Mouse (Mus musculus) embryonic facial prominence, embryonic 13.5 days (tissue): ENCODE results near the gene Trappc3. TPM values are rescaled to one million over a fixed set of nuclear protein-coding genes. Genes with fewer than 3 reads are reported as not detected.
A peak's percentile ranks its signal among the peaks of the same experiment; 100 is the strongest.

Experiments
- ATAC-seq: fragments of 200-750 bp; cut with Nextera tagmentation; 2 replicates; pipeline ENCODE4 v1.8.0; 2017; ENCODE audit warnings: low read depth; ENCODE audit not compliant: insufficient number of reproducible peaks, insufficient read depth, low FRiP score, low TSS enrichment
- H3K27ac ChIP-seq: fragments of 300-500 bp; sonication (generic); 2 replicates; pipeline ENCODE4 v1.5.1; 2015; ENCODE audit warnings: moderate library complexity, mild to moderate bottlenecking, inconsistent platforms
- H3K27me3 ChIP-seq: fragments of 300-500 bp; sonication (generic); 2 replicates; pipeline ENCODE4 v1.6.1; 2015; ENCODE audit warnings: mild to moderate bottlenecking, inconsistent platforms
- H3K36me3 ChIP-seq: fragments of 300-500 bp; sonication (generic); 2 replicates; pipeline ENCODE4 v1.6.1; 2015; ENCODE audit warnings: mild to moderate bottlenecking, inconsistent platforms
- H3K4me1 ChIP-seq: fragments of 300-500 bp; sonication (generic); 2 replicates; pipeline ENCODE4 v1.6.1; 2015; ENCODE audit warnings: inconsistent platforms
- H3K4me2 ChIP-seq: fragments of 300-500 bp; sonication (generic); 2 replicates; pipeline ENCODE4 v1.6.1; 2015; ENCODE audit warnings: moderate library complexity, mild to moderate bottlenecking, inconsistent platforms
- H3K4me3 ChIP-seq: fragments of 300-500 bp; sonication (generic); 2 replicates; pipeline ENCODE4 v1.5.1; 2015; ENCODE audit warnings: mild to moderate bottlenecking, inconsistent platforms
- H3K9ac ChIP-seq: fragments of 300-500 bp; sonication (generic); 2 replicates; pipeline ENCODE4 v1.6.1; 2015; ENCODE audit warnings: mild to moderate bottlenecking, inconsistent platforms
- H3K9me3 ChIP-seq: fragments of 300-500 bp; sonication (generic); 2 replicates; pipeline ENCODE4 v1.6.1; 2016; ENCODE audit warnings: inconsistent platforms
- WGBS: fragments of 180-500 bp; shearing (Covaris S2); methylation state at CpG from one replicate; pipeline ENCODE4 v1.1.7; 2015; ENCODE audit warnings: mixed read lengths; 5-methylcytosine and 5-hydroxymethylcytosine counted together
- polyA plus RNA-seq: library from polyadenylated mRNA; unstranded; fragments of >200 nt; fragmentation: Nextera tagmentation; extraction: Ambion mirVana; gene quantifications from 2 replicates; pipeline ENCODE4 v1.2.1, GENCODE M21; 2015

Gene Trappc3
- polyA plus RNA-seq, 1 experiment from 2014 or later: 126 TPM

DNA sequence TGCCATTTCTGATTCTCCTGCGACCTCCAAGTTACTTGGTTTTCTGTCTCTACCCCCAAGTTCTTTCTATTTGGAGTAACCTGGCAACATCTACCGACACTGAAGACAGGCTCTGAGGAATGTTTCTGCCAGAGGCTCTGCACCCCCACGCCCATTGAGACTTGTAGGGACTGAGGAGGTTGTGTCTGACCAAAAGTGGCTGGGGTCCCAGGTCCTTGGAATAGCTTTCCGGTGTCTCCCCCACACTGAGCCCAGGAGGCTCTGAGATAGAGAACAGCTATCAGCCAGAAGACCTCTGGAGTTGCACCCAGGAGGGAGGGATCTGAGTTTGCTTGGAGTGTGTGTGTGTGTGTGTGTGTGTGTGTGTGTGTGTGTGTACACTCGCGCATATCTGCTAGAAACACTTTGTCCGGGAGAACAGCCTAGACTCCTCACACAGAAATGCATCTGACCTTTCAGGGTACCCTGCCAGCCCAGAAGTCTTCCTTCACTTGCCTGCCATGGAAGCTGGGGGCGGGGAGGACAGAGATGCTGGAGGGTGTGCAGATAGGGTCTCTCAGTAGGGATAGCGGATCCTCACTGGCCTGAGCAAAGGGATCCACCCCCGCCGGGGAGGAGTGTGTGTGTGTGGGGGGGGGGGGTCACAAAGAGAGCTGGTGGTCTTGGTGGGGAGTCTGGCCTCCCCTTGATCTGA lies 25.3 kb downstream of the Trappc3 start:
- 39% methylated on average over 11 of the region's 11 CpGs for WGBS
- Histone ChIP-seq H3K4me1 (peaks cover 55% of the 10 kb centered on the region), H3K9ac (peak overlapping the region; percentile 82), H3K36me3 (no peaks in the 10 kb centered on the region), H3K4me2 (peak overlapping the region; percentile 72), H3K27ac (peak overlapping the region; percentile 88), H3K9me3 (0 out of 2 replicates have a peak, but pooled peaks cover 4% of the 10 kb centered on the region), H3K4me3 (peak overlapping the region; percentile 63), H3K27me3 (peaks cover 43% of the 10 kb centered on the region)
- 0 out of 2 replicates have a peak, but pooled peaks have one; percentile 8 for ATAC-seq

DNA sequence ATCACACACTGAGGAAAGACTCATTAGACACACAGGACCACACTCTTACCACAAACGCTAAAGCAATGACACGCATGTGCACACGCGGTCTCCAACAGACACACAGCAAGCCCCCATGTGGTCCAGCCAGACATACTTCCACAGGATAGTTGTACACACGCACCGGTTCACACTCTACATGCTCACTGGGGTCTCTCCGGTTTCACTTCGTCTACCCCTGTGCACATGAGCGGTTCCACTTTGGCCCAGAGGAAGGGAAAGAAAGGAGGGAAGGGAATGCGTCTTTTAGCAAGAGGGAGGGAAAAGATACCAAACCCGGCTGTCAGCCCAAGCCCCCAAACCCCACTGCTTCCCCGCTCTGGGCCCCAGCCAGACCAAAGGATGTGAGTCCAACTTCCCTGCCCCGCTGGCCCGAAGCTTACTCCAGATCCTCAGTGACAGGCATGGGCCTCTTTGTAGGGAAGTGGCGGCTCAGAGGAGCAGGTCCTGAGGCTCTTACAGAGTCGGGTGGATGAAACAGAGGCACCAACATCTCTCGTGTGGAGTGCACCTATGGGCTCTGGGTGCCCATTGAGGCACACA lies 26.1 kb downstream of the Trappc3 start:
- 31% methylated on average over 17 of the region's 17 CpGs for WGBS
- Histone ChIP-seq H3K9me3 (0 out of 2 replicates have a peak, but pooled peaks cover 4% of the 10 kb centered on the region), H3K9ac (peak overlapping the region; percentile 44), H3K27ac (peak overlapping the region; percentile 88), H3K4me2 (peak overlapping the region; percentile 72), H3K27me3 (peaks cover 43% of the 10 kb centered on the region), H3K4me1 (peaks cover 52% of the 10 kb centered on the region), H3K4me3 (peak overlapping the region; percentile 63), H3K36me3 (no peaks in the 10 kb centered on the region)
- 0 out of 2 replicates have a peak, but pooled peaks have one; percentile 6 for ATAC-seq

DNA sequence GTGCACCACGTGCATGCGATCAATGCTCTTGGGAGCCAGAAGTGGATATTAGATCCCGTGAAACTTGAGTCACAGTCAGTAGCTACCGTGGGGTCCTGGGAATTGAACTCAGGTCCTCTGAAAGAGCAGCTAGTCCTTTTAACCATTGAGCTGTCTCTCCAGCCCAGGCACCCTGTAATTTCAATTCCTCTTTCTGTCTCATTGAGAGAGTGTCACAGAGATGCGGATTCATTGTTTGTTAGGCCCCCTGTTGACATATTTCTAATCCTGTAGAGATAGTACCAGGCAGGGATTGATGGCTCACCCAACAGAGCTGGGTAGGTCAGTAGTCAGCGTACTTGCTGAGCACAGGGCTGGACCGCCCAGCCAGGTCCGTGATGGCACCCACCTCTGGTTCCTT lies 28.2 kb downstream of the Trappc3 start:
- Histone ChIP-seq H3K4me3 (no peak overlapping the region), H3K27me3 (peaks cover 33% of the 10 kb centered on the region), H3K9ac (no peak overlapping the region), H3K4me2 (peak overlapping the region; percentile 39), H3K27ac (peak overlapping the region; percentile 81; the same call in 1 of the 2 replicates), H3K36me3 (no peaks in the 10 kb centered on the region), H3K9me3 (0 out of 2 replicates have a peak, but pooled peaks cover 4% of the 10 kb centered on the region), H3K4me1 (peaks cover 59% of the 10 kb centered on the region)
- WGBS: 70% methylated on average over 8 of the region's 8 CpGs
- ATAC-seq: no peak

DNA sequence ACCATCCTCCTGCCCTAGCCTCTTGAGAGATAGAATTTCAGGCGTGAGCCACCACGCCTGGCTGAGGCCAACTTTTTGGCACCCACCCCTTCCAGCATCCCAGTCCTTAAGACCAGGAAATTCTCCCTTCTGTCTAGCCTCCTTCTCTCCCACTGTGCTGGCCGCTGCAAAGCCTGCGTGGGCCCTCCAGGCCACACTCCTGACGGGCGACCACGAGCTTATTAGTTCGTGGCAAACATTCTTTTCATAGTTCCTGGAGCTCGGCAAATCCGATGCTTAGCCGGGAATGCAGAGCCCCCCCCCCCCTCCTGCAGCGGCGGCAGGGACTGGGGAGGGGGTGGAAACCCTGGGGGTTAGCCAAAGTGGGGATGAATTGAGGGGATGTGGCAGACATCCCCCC lies 29.1 kb downstream of the Trappc3 start:
- Histone ChIP-seq H3K9me3 (no peaks in the 10 kb centered on the region), H3K4me2 (peak overlapping the region; percentile 39), H3K36me3 (no peaks in the 10 kb centered on the region), H3K27me3 (peaks cover 34% of the 10 kb centered on the region), H3K27ac (peak overlapping the region; percentile 81), H3K9ac (peak overlapping the region; percentile 51; the same call in 1 of the 2 replicates), H3K4me3 (no peak overlapping the region), H3K4me1 (peaks cover 63% of the 10 kb centered on the region)
- no peak for ATAC-seq
- WGBS: 8% methylated on average over 13 of the region's 13 CpGs

DNA sequence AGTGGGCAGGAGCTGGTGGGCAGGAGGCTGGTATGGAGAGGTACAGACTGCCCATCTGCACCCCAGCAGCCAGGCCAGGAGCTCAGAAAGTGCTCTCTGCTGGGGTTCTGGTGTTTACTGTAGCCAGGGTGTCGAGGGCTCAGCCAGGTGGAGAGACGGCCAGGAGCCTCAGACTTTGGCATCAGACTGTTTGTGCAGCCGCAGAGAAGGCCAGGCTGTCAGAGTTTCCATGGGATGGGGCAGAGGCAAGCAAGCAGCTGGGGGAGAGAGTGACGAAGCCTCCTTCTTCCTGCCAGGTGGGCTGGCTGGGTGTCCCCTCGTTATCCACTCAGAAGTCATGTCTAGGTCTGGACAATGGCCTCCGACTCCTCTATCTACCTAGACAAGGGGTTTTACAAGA lies 33.0 kb downstream of the Trappc3 start:
- ATAC-seq: no peak

DNA sequence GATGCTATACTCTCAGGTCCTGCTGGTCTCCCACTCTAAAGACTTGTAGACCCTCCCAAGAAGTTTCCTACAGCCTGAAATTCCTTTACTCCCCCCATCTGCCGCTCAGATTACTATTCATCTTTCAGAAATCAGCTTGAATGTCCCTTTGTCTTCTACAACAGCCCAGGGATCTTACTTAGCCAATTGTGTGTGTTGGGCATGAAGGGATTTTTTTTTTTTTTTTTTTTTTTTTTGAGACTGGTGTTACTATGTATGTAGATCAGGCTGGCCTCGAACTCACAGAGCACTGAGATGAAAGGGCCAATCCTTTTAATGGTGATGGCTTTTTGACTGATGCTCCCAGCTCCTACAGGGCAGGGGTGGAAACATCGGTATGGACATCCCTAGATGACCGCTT lies 33.8 kb downstream of the Trappc3 start:
- Histone ChIP-seq H3K9ac (no peak overlapping the region), H3K4me3 (peak overlapping the region; percentile 33; the same call in 1 of the 2 replicates), H3K27me3 (peaks cover 28% of the 10 kb centered on the region), H3K27ac (peak overlapping the region; percentile 80; the same call in 1 of the 2 replicates), H3K4me2 (peak overlapping the region; percentile 65), H3K9me3 (no peaks in the 10 kb centered on the region), H3K36me3 (peaks cover 11% of the 10 kb centered on the region; the same call in 1 of the 2 replicates), H3K4me1 (peaks cover 52% of the 10 kb centered on the region)
- no peak for ATAC-seq
- WGBS: 40% methylated on average over 4 of the region's 4 CpGs

More for the DNA sequence above, 33.0 kb downstream of the Trappc3 start:
- H3K4me3 ChIP-seq: no peak overlapping the region
- 75% methylated on average over 6 of the region's 6 CpGs for WGBS
- no peak overlapping the region for H3K4me2 ChIP-seq
- H3K36me3 ChIP-seq: peaks cover 11% of the 10 kb centered on the region; the same call in 1 of the 2 replicates
- H3K9ac ChIP-seq: 0 out of 2 replicates have a peak overlapping the region, but pooled peaks have one; percentile 21
- H3K4me1 ChIP-seq: peaks cover 52% of the 10 kb centered on the region
- H3K27ac ChIP-seq: no peak overlapping the region
- H3K9me3 ChIP-seq: no peaks in the 10 kb centered on the region
- peaks cover 21% of the 10 kb centered on the region; the same call in 1 of the 2 replicates for H3K27me3 ChIP-seq

DNA sequence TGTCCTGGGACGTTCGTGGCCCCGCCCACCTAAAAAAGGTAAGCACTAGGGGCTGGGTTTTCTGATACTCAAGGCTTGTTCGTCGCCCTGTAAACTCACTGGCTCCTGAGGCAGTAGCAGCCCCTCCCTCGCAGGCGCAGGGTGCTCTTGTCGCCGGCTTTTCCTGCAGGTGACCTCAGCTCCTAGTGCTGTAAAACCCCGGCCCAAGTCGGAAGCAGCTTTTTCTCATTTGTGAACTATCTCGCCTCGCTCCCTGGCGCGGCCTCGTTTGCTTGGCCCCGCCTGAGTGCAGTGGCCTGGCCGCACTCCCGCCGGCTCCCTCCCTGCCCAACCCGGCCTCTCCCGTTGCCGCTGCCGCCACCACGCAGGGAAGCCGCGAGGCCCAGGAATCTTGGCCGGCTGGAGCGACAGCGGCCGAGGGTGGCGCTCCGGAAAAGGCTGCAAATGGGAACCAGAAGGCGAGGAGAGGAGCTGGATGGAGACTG lies 34.5 kb downstream of the Trappc3 start:
- Histone ChIP-seq H3K9me3 (no peaks in the 10 kb centered on the region), H3K4me1 (peaks cover 52% of the 10 kb centered on the region), H3K4me3 (peak overlapping the region; percentile 33), H3K9ac (peak overlapping the region; percentile 68), H3K27me3 (peaks cover 35% of the 10 kb centered on the region), H3K4me2 (peak overlapping the region; percentile 65), H3K36me3 (peaks cover 11% of the 10 kb centered on the region; the same call in 1 of the 2 replicates), H3K27ac (peak overlapping the region; percentile 80)
- WGBS: 1% methylated on average over 34 of the region's 34 CpGs
- no peak for ATAC-seq

DNA sequence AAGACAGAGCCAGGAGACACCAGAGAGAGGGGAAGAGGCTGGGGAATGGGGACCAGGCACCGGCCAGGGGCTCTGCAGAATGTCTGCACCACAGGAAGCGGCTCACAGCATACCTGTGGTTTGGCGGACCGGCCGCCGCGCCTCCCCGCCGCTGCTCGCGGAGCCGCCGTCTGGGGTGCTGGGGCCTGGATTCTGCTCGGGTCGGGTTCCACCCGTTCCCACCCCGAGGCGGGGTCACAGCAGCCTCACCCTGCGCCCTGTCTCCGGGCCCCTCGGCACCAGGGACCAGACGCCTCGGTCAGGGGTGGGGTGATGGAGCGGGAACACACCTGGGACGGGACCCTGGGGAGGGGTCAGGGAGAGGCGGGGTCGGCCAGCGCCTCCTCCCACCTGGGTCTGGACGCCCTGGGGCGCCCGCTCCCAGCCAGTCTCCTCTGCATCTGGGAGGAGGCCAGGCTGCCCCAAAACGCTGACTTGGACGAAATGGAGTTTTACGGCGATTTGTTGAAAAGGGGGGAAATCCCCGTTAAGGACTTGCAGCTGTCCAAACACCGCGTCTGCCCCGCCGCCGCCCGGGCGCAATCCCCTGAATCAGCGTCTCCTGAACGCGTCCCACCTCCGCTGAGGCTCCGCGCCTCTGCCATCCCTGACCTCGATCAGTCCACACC lies 38.9 kb downstream of the Trappc3 start:
- H3K9ac ChIP-seq: peak overlapping the region; percentile 67
- peaks cover 2% of the 10 kb centered on the region; the same call in 1 of the 2 replicates for H3K9me3 ChIP-seq
- peaks cover 16% of the 10 kb centered on the region; the same call in 1 of the 2 replicates for H3K36me3 ChIP-seq
- peak overlapping the region; percentile 89 for H3K27ac ChIP-seq
- ATAC-seq: peak; percentile 81
- under 1% methylated on average over 50 of the region's 50 CpGs for WGBS
- peak overlapping the region; percentile 45 for H3K4me3 ChIP-seq
- peak overlapping the region; percentile 85 for H3K4me2 ChIP-seq
- peaks cover 47% of the 10 kb centered on the region for H3K27me3 ChIP-seq
- peaks cover 45% of the 10 kb centered on the region for H3K4me1 ChIP-seq

DNA sequence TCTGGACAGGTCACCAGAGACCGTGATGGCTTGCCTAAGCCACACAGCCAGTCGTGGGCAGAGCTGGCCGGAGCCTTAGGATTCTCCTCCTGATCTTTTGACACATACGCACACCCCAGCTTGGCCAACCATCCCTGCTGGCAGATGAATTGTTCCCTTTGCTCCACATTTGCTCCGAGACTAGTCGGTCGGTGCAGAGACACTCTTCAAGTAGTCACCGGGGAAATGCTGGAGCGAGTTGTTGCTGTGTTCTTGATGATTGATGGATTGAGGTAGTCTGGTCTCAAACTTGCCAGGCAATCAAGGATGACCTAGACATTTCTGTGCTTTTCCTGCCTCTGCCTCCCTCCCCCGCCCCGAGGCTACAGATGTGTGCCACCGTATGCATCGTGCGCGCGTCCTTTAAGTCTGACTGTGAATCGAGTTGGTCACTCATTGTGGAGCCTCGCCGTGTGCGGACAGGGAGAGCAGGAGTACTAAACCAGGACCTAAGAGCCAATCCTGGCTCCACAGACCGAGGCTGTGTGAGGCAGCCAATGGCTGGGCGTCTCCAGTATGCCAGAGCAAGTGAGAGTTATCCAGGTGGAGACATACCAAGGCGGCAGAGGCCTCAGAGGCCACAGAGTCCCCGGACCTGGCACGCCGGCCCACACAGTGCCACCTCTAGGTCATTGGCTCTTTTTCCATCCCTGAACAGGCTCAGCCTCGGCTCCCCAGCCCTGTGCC lies 39.6 kb downstream of the Trappc3 start:
- peaks cover 16% of the 10 kb centered on the region; the same call in 1 of the 2 replicates for H3K36me3 ChIP-seq
- peaks cover 4% of the 10 kb centered on the region; the same call in 1 of the 2 replicates for H3K9me3 ChIP-seq
- peak overlapping the region; percentile 67 for H3K9ac ChIP-seq
- peak overlapping the region; percentile 89 for H3K27ac ChIP-seq
- 9% methylated on average over 27 of the region's 27 CpGs for WGBS
- ATAC-seq: no peak
- peak overlapping the region; percentile 45 for H3K4me3 ChIP-seq
- H3K4me1 ChIP-seq: peaks cover 38% of the 10 kb centered on the region
- peaks cover 44% of the 10 kb centered on the region for H3K27me3 ChIP-seq
- H3K4me2 ChIP-seq: peak overlapping the region; percentile 85

DNA sequence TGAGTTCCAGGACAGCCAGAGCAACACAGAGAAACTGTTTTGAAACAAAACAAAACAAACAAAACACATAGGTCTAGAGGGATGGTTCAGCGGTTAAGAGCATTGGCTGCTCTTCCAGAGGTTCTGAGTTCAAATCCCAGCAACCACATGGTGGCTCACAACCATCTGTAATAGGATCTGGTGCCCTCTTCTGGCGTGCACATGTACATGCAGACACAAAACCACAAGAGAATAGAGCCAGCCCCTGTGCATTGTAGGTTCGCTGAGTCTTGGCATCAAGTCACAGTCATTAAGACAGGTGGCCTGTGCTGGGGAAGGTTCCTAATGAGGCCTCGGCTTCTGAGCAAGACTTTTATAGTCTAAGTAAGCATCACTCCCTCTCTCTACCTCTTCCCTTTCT lies 41.8 kb downstream of the Trappc3 start:
- WGBS: 65% methylated on average over 4 of the region's 4 CpGs
- Histone ChIP-seq H3K4me2 (no peak overlapping the region), H3K27ac (no peak overlapping the region), H3K9ac (no peak overlapping the region), H3K4me3 (no peak overlapping the region), H3K4me1 (peaks cover 29% of the 10 kb centered on the region), H3K27me3 (peaks cover 38% of the 10 kb centered on the region), H3K9me3 (peaks cover 4% of the 10 kb centered on the region; the same call in 1 of the 2 replicates), H3K36me3 (peaks cover 4% of the 10 kb centered on the region; the same call in 1 of the 2 replicates)
- no peak for ATAC-seq
